Mouse (Mus musculus): ENCODE results near the gene Nuf2. TPM values are rescaled to one million over a fixed set of nuclear protein-coding genes. Genes with fewer than 3 reads are reported as not detected.
"Not testable (repeated sequence)": the region's sequence is repeated elsewhere in the genome, so short reads cannot be mapped to it uniquely, and the experiment has no call there.

Gene Nuf2
- polyA plus RNA-seq, 1 experiment from 2014 or later: 70.9 TPM

GRCm38 (mm10) chr1:169517899-169518517, 13.3 kb downstream of the Nuf2 start:
- not testable (repeated sequence) for H3K4me1 ChIP-seq; H3K27ac ChIP-seq; H3K9me3 ChIP-seq; ATAC-seq (ENCODE audit: borderline replicate concordance, extremely low read depth, low FRiP score, low TSS enrichment); H3K9ac ChIP-seq; H3K4me3 ChIP-seq; H3K4me2 ChIP-seq; H3K27me3 ChIP-seq
- WGBS: 97% methylated on average over 7 of the region's 7 CpGs
- peaks cover 52% of the 10 kb centered on the region for H3K36me3 ChIP-seq

GRCm38 (mm10) chr1:169517376-169517892, 13.8 kb downstream of the Nuf2 start:
- Histone ChIP-seq H3K27me3 (no peaks in the 10 kb centered on the region), H3K27ac (no peak overlapping the region), H3K4me3 (no peak overlapping the region), H3K4me1 (no peaks in the 10 kb centered on the region), H3K4me2 (no peak overlapping the region), H3K9me3 (no peaks in the 10 kb centered on the region), H3K9ac (no peak overlapping the region), H3K36me3 (peaks cover 50% of the 10 kb centered on the region)
- no peak for ATAC-seq (ENCODE audit: borderline replicate concordance, extremely low read depth, low FRiP score, low TSS enrichment)
- WGBS: 88% methylated on average over 8 of the region's 8 CpGs

GRCm38 (mm10) chr1:169506354-169506753, 24.9 kb downstream of the Nuf2 start:
- Histone ChIP-seq H3K4me2 (no peak overlapping the region), H3K27me3 (no peaks in the 10 kb centered on the region), H3K9ac (no peak overlapping the region), H3K4me1 (no peaks in the 10 kb centered on the region), H3K27ac (no peak overlapping the region), H3K36me3 (peaks cover 84% of the 10 kb centered on the region), H3K4me3 (no peak overlapping the region), H3K9me3 (no peaks in the 10 kb centered on the region)
- 85% methylated on average over 6 of the region's 6 CpGs for WGBS
- ATAC-seq (ENCODE audit: borderline replicate concordance, extremely low read depth, low FRiP score, low TSS enrichment): no peak

- Histone ChIP-seq H3K27ac (no peak overlapping the region), H3K4me3 (no peak overlapping the region), H3K4me1 (no peaks in the 10 kb centered on the region), H3K36me3 (peaks cover 82% of the 10 kb centered on the region), H3K9ac (no peak overlapping the region), H3K4me2 (no peak overlapping the region), H3K9me3 (no peaks in the 10 kb centered on the region), H3K27me3 (no peaks in the 10 kb centered on the region)
- ATAC-seq (ENCODE audit: borderline replicate concordance, extremely low read depth, low FRiP score, low TSS enrichment): no peak
- whole genome bisulfite sequencing: 90% methylated on average over 3 of the region's 3 CpGs
These were observed 28.4 kb downstream of the Nuf2 start for GRCm38 (mm10) chr1:169502876-169503275.

GRCm38 (mm10) chr1:169495621-169496020, 35.6 kb downstream of the Nuf2 start:
- Histone ChIP-seq H3K27me3 (no peaks in the 10 kb centered on the region), H3K4me3 (no peak overlapping the region), H3K27ac (no peak overlapping the region), H3K36me3 (peaks cover 24% of the 10 kb centered on the region), H3K4me1 (no peaks in the 10 kb centered on the region), H3K9ac (no peak overlapping the region), H3K4me2 (no peak overlapping the region), H3K9me3 (no peaks in the 10 kb centered on the region)
- 51% methylated on average over 8 of the region's 8 CpGs for WGBS
- ATAC-seq (ENCODE audit: borderline replicate concordance, extremely low read depth, low FRiP score, low TSS enrichment): no peak

GRCm38 (mm10) chr1:169491561-169491960, 39.7 kb downstream of the Nuf2 start:
- H3K9ac ChIP-seq: no peak overlapping the region
- no peaks in the 10 kb centered on the region; the same call in 1 of the 2 replicates for H3K36me3 ChIP-seq
- no peak overlapping the region for H3K27ac ChIP-seq
- 71% methylated on average over 1 of the region's 1 CpGs for WGBS
- H3K4me2 ChIP-seq: no peak overlapping the region
- H3K4me1 ChIP-seq: no peaks in the 10 kb centered on the region
- H3K9me3 ChIP-seq: no peaks in the 10 kb centered on the region
- no peaks in the 10 kb centered on the region for H3K27me3 ChIP-seq
- ATAC-seq (ENCODE audit: borderline replicate concordance, extremely low read depth, low FRiP score, low TSS enrichment): no peak
- H3K4me3 ChIP-seq: no peak overlapping the region

- Histone ChIP-seq H3K4me3 (no peak overlapping the region), H3K36me3 (no peaks in the 10 kb centered on the region), H3K27me3 (no peaks in the 10 kb centered on the region), H3K9me3 (no peaks in the 10 kb centered on the region), H3K4me1 (no peaks in the 10 kb centered on the region), H3K27ac (no peak overlapping the region), H3K9ac (no peak overlapping the region), H3K4me2 (no peak overlapping the region)
- no peak for ATAC-seq (ENCODE audit: borderline replicate concordance, extremely low read depth, low FRiP score, low TSS enrichment)
- 59% methylated on average over 6 of the region's 6 CpGs for WGBS
These were observed 45.8 kb downstream of the Nuf2 start for GRCm38 (mm10) chr1:169485408-169485885.

GRCm38 (mm10) chr1:169484565-169484964, 46.7 kb downstream of the Nuf2 start:
- Histone ChIP-seq H3K4me3 (no peak overlapping the region), H3K9me3 (no peaks in the 10 kb centered on the region), H3K4me1 (no peaks in the 10 kb centered on the region), H3K9ac (no peak overlapping the region), H3K27me3 (no peaks in the 10 kb centered on the region), H3K4me2 (no peak overlapping the region), H3K36me3 (no peaks in the 10 kb centered on the region), H3K27ac (no peak overlapping the region)
- WGBS: 74% methylated on average over 4 of the region's 4 CpGs
- ATAC-seq (ENCODE audit: borderline replicate concordance, extremely low read depth, low FRiP score, low TSS enrichment): no peak

GRCm38 (mm10) chr1:169482596-169483335, 48.5 kb downstream of the Nuf2 start:
- Histone ChIP-seq H3K27me3 (no peaks in the 10 kb centered on the region), H3K4me3 (no peak overlapping the region), H3K36me3 (no peaks in the 10 kb centered on the region), H3K4me1 (no peaks in the 10 kb centered on the region), H3K4me2 (no peak overlapping the region), H3K9me3 (no peaks in the 10 kb centered on the region), H3K27ac (no peak overlapping the region), H3K9ac (no peak overlapping the region)
- WGBS: 84% methylated on average over 6 of the region's 6 CpGs
- ATAC-seq (ENCODE audit: borderline replicate concordance, extremely low read depth, low FRiP score, low TSS enrichment): no peak

- H3K9me3 ChIP-seq: no peaks in the 10 kb centered on the region
- no peak for ATAC-seq (ENCODE audit: borderline replicate concordance, extremely low read depth, low FRiP score, low TSS enrichment)
- 76% methylated on average over 3 of the region's 3 CpGs for WGBS
These were observed 60.1 kb downstream of the Nuf2 start for GRCm38 (mm10) chr1:169471185-169471584.

GRCm38 (mm10) chr1:169467791-169468190, 63.5 kb downstream of the Nuf2 start:
- ATAC-seq (ENCODE audit: borderline replicate concordance, extremely low read depth, low FRiP score, low TSS enrichment): no peak
- 82% methylated on average over 5 of the region's 5 CpGs for whole genome bisulfite sequencing
- H3K27ac ChIP-seq: no peak overlapping the region

More at GRCm38 (mm10) chr1:169471185-169471584, 60.1 kb downstream of the Nuf2 start:
- Histone ChIP-seq H3K4me2 (no peak overlapping the region), H3K27ac (no peak overlapping the region), H3K27me3 (no peaks in the 10 kb centered on the region), H3K4me1 (no peaks in the 10 kb centered on the region), H3K36me3 (no peaks in the 10 kb centered on the region), H3K9ac (no peak overlapping the region), H3K4me3 (no peak overlapping the region)

GRCm38 (mm10) chr1:169462386-169463115, 68.7 kb downstream of the Nuf2 start:
- Histone ChIP-seq H3K4me1 (no peaks in the 10 kb centered on the region), H3K27ac (no peak overlapping the region), H3K4me2 (no peak overlapping the region), H3K36me3 (no peaks in the 10 kb centered on the region), H3K9me3 (no peaks in the 10 kb centered on the region), H3K9ac (no peak overlapping the region), H3K27me3 (no peaks in the 10 kb centered on the region), H3K4me3 (no peak overlapping the region)
- WGBS: 77% methylated on average over 15 of the region's 15 CpGs
- no peak for ATAC-seq (ENCODE audit: borderline replicate concordance, extremely low read depth, low FRiP score, low TSS enrichment)

More at GRCm38 (mm10) chr1:169467791-169468190, 63.5 kb downstream of the Nuf2 start:
- H3K27me3 ChIP-seq: no peaks in the 10 kb centered on the region
- no peaks in the 10 kb centered on the region for H3K4me1 ChIP-seq
- no peak overlapping the region for H3K9ac ChIP-seq
- no peaks in the 10 kb centered on the region for H3K9me3 ChIP-seq
- H3K4me2 ChIP-seq: no peak overlapping the region
- H3K4me3 ChIP-seq: no peak overlapping the region
- no peaks in the 10 kb centered on the region for H3K36me3 ChIP-seq
